Mouse (Mus musculus): ENCODE results near the gene Lep. TPM values are rescaled to one million over a fixed set of nuclear protein-coding genes. Genes with fewer than 3 reads are reported as not detected.

Gene Lep
- total and polyA plus RNA-seq, 2 experiments from 2014 or later, result not detected

GRCm38 (mm10) chr6:29025796-29026482, 34.1 kb upstream of the Lep start:
- H3K4me1 ChIP-seq (ENCODE audit: control insufficient read depth, insufficient read depth), result no peaks in the 10 kb centered on the region
- H3K36me3 ChIP-seq (replicated peaks; ENCODE audit: control insufficient read depth, insufficient read depth, low read length), result no peaks in the 10 kb centered on the region
- 30% methylated on average over 12 of the region's 12 CpGs for WGBS
- H3K27ac ChIP-seq (ENCODE audit: low read depth), result no peak overlapping the region
- no peaks in the 10 kb centered on the region for H3K9me3 ChIP-seq (replicated peaks; ENCODE audit: control insufficient read depth, low read length)
- peaks cover 24% of the 10 kb centered on the region for H3K27me3 ChIP-seq (ENCODE audit: control insufficient read depth, insufficient read depth, low read length)
- no peak overlapping the region for H3K4me2 ChIP-seq (ENCODE audit: low read depth, low read length)
- DNase-seq (ENCODE audit: low spot score) (no peak), ATAC-seq (ENCODE audit: insufficient read depth, low read depth) (no peak)
- H3K4me3 ChIP-seq (ENCODE audit: low read depth, low read length), result no peak overlapping the region
- TF ChIP-seq CTCF (IDR thresholded peaks at IDR 0.05; ENCODE audit: low read depth) (no peak), EP300 (IDR thresholded peaks at IDR 0.05; ENCODE audit: low read depth) (no peak)
- no peak overlapping the region for H3K9ac ChIP-seq (replicated peaks; ENCODE audit: low read depth, low read length)

GRCm38 (mm10) chr6:29026766-29027165, 33.3 kb upstream of the Lep start:
- Histone ChIP-seq H3K4me1 (ENCODE audit: control insufficient read depth, insufficient read depth) (peaks cover 8% of the 10 kb centered on the region; the same call in 1 of the 2 replicates), H3K36me3 (replicated peaks; ENCODE audit: control insufficient read depth, insufficient read depth, low read length) (no peaks in the 10 kb centered on the region), H3K9ac (replicated peaks; ENCODE audit: low read depth, low read length) (no peak overlapping the region), H3K4me2 (ENCODE audit: low read depth, low read length) (no peak overlapping the region), H3K9me3 (replicated peaks; ENCODE audit: control insufficient read depth, low read length) (no peaks in the 10 kb centered on the region), H3K27me3 (ENCODE audit: control insufficient read depth, insufficient read depth, low read length) (peaks cover 24% of the 10 kb centered on the region), H3K27ac (ENCODE audit: low read depth) (no peak overlapping the region), H3K4me3 (ENCODE audit: low read depth, low read length) (no peak overlapping the region)
- no peak for ATAC-seq (ENCODE audit: insufficient read depth, low read depth)
- no peak for TF ChIP-seq EP300 (IDR thresholded peaks at IDR 0.05; ENCODE audit: low read depth)
- TF ChIP-seq CTCF (IDR thresholded peaks at IDR 0.05; ENCODE audit: low read depth), result no peak
- WGBS, result 43% methylated on average over 6 of the region's 6 CpGs
- no peak for DNase-seq (ENCODE audit: low spot score)

DNA sequence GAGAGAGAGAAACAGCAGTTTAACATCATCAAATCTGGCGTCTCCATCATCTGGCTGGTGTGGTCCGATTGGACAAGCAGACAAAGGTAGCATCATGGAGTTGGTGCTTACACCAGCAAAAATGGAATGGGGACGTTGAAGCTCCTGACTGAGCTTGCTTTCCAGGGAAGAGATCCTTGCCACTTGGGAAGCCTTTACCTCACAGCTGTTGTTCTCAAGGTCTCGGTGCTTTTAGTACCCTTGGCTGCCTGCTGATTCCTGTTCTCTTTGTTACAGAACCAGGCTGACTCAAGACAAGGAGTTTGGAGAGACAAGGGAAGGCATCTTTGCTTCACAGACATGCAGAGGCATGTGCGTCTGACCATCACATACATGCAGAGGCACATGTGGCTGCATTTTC, 31.9 kb upstream of the Lep start:
- no peak for ATAC-seq (ENCODE audit: insufficient read depth, low read depth)
- no peak for DNase-seq (ENCODE audit: low spot score)
- H3K27me3 ChIP-seq (ENCODE audit: control insufficient read depth, insufficient read depth, low read length), result peaks cover 20% of the 10 kb centered on the region
- H3K4me1 ChIP-seq (ENCODE audit: control insufficient read depth, insufficient read depth), result peaks cover 9% of the 10 kb centered on the region; the same call in 1 of the 2 replicates
- 53% methylated on average over 5 of the region's 5 CpGs for WGBS
- H3K27ac ChIP-seq (ENCODE audit: low read depth), result no peak overlapping the region
- H3K36me3 ChIP-seq (replicated peaks; ENCODE audit: control insufficient read depth, insufficient read depth, low read length), result no peaks in the 10 kb centered on the region
- TF ChIP-seq CTCF (IDR thresholded peaks at IDR 0.05; ENCODE audit: low read depth), result no peak
- no peak for TF ChIP-seq EP300 (IDR thresholded peaks at IDR 0.05; ENCODE audit: low read depth)
- H3K4me3 ChIP-seq (ENCODE audit: low read depth, low read length), result no peak overlapping the region
- H3K9me3 ChIP-seq (replicated peaks; ENCODE audit: control insufficient read depth, low read length), result no peaks in the 10 kb centered on the region
- H3K4me2 ChIP-seq (ENCODE audit: low read depth, low read length), result no peak overlapping the region
- no peak overlapping the region for H3K9ac ChIP-seq (replicated peaks; ENCODE audit: low read depth, low read length)

GRCm38 (mm10) chr6:29029521-29029920, 30.5 kb upstream of the Lep start:
- peaks cover 20% of the 10 kb centered on the region for H3K27me3 ChIP-seq (ENCODE audit: control insufficient read depth, insufficient read depth, low read length)
- TF ChIP-seq EP300 (IDR thresholded peaks at IDR 0.05; ENCODE audit: low read depth) (no peak), CTCF (IDR thresholded peaks at IDR 0.05; ENCODE audit: low read depth) (no peak)
- no peak overlapping the region for H3K27ac ChIP-seq (ENCODE audit: low read depth)
- no peak overlapping the region for H3K4me2 ChIP-seq (ENCODE audit: low read depth, low read length)
- 50% methylated on average over 6 of the region's 6 CpGs for WGBS
- no peaks in the 10 kb centered on the region for H3K9me3 ChIP-seq (replicated peaks; ENCODE audit: control insufficient read depth, low read length)
- no peaks in the 10 kb centered on the region for H3K36me3 ChIP-seq (replicated peaks; ENCODE audit: control insufficient read depth, insufficient read depth, low read length)
- ATAC-seq (ENCODE audit: insufficient read depth, low read depth) (no peak), DNase-seq (ENCODE audit: low spot score) (no peak)
- peaks cover 9% of the 10 kb centered on the region; the same call in 1 of the 2 replicates for H3K4me1 ChIP-seq (ENCODE audit: control insufficient read depth, insufficient read depth)
- H3K9ac ChIP-seq (replicated peaks; ENCODE audit: low read depth, low read length), result no peak overlapping the region
- H3K4me3 ChIP-seq (ENCODE audit: low read depth, low read length), result no peak overlapping the region

GRCm38 (mm10) chr6:29031216-29031615, 28.8 kb upstream of the Lep start:
- H3K4me2 ChIP-seq (ENCODE audit: low read depth, low read length), result no peak overlapping the region
- no peak for TF ChIP-seq EP300 (IDR thresholded peaks at IDR 0.05; ENCODE audit: low read depth)
- TF ChIP-seq CTCF (IDR thresholded peaks at IDR 0.05; ENCODE audit: low read depth), result no peak
- no peak overlapping the region for H3K9ac ChIP-seq (replicated peaks; ENCODE audit: low read depth, low read length)
- peaks cover 3% of the 10 kb centered on the region for H3K27me3 ChIP-seq (ENCODE audit: control insufficient read depth, insufficient read depth, low read length)
- no peak overlapping the region for H3K27ac ChIP-seq (ENCODE audit: low read depth)
- no peaks in the 10 kb centered on the region for H3K9me3 ChIP-seq (replicated peaks; ENCODE audit: control insufficient read depth, low read length)
- H3K36me3 ChIP-seq (replicated peaks; ENCODE audit: control insufficient read depth, insufficient read depth, low read length), result no peaks in the 10 kb centered on the region
- peaks cover 9% of the 10 kb centered on the region; the same call in 1 of the 2 replicates for H3K4me1 ChIP-seq (ENCODE audit: control insufficient read depth, insufficient read depth)
- ATAC-seq (ENCODE audit: insufficient read depth, low read depth) (peak; percentile 68), DNase-seq (ENCODE audit: low spot score) (peak; percentile 25)
- no peak overlapping the region for H3K4me3 ChIP-seq (ENCODE audit: low read depth, low read length)
- 25% methylated on average over 6 of the region's 6 CpGs for WGBS

Data from heart, postnatal 0 days (tissue).